Mouse (Mus musculus): ENCODE data around the gene Sos1. TPM values are rescaled to one million over a fixed set of nuclear protein-coding genes. Genes with fewer than 3 reads are reported as not detected.
"Not testable (repeated sequence)": the region's sequence is repeated elsewhere in the genome, so short reads cannot be mapped to it uniquely, and the experiment has no call there.

Sos1 gene
- polyA plus RNA-seq, 1 experiment from 2014 or later = 4.9 TPM

DNA sequence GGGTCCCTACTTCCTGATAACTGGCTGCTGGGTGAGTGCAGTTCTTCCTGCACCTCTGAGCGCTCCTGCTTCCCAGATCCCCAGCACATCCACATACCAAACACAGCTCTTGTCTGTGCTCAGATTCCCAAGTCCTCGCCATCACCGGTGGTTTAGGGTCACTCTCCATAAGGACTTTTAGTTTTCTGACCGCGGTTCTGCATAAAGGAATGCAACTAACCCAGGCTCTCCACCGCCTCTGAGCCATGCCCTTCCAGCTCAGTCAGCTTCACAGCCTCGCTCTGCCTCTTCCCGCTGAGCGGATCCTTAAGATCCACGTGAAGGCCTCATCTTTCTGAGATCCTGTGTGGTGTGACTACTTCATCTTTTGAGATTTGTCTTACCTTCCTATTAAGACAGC, 90.2 kb downstream of the Sos1 start:
- H3K4me3 ChIP-seq (replicated peaks) = no peak overlapping the region
- no peak for ATAC-seq
- 70% methylated on average over 10 of the region's 10 CpGs for WGBS

DNA sequence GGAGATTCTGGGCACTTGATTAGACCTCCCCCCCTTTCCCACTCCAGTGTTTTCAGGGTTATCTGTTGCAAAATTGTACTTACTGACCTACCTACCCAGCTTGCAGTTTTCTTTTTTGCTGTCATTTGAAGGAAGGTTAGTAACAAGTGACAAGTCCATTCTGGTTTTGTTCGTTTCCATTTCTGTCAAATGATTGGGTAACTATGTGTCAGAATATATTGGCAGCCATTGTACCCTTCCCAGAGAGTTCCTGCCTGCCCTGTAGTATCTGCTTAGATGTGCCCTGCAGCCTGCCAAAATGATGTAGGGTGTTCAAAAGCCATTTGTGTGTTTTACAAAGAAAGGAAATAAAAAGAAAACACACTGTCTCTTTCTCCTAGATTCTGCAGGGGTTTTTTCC, 94.6 kb downstream of the Sos1 start:
- H3K27me3 ChIP-seq (replicated peaks) = no peaks in the 10 kb centered on the region
- H3K27ac ChIP-seq = no peak overlapping the region
- no peak overlapping the region for H3K9ac ChIP-seq
- WGBS = 61% methylated on average over 1 of the region's 1 CpGs
- H3K36me3 ChIP-seq = no peaks in the 10 kb centered on the region
- no peak overlapping the region for H3K4me3 ChIP-seq (replicated peaks)
- no peaks in the 10 kb centered on the region for H3K9me3 ChIP-seq
- no peak overlapping the region for H3K4me2 ChIP-seq (replicated peaks)
- H3K4me1 ChIP-seq (replicated peaks) = no peaks in the 10 kb centered on the region
- ATAC-seq = no peak

More for the DNA sequence above, 90.2 kb downstream of the Sos1 start:
- H3K4me2 ChIP-seq (replicated peaks) = no peak overlapping the region
- H3K27ac ChIP-seq = no peak overlapping the region
- H3K4me1 ChIP-seq (replicated peaks) = no peaks in the 10 kb centered on the region
- H3K36me3 ChIP-seq = no peaks in the 10 kb centered on the region
- no peaks in the 10 kb centered on the region for H3K27me3 ChIP-seq (replicated peaks)
- no peaks in the 10 kb centered on the region for H3K9me3 ChIP-seq
- H3K9ac ChIP-seq = no peak overlapping the region

DNA sequence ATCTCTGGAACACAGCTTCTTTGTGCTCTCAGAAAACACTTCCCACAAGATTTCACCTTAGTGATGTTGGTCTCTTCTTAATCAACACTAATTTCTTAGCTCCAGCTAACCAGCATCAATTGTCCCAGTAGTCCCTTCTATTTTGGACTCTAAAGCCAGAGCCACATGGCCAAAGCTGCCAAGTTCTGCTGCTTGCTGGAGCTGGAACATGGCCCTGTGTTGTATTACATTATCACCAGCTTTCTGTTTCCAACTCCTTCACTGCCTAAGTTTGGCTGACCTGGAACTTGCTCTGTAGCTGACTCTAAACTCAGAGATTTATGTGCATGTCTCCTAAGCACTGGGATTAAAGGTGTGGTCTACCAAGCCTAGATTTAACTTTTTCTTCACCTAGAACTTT, 101.9 kb downstream of the Sos1 start:
- not testable (repeated sequence) for H3K36me3 ChIP-seq; H3K4me3 ChIP-seq (replicated peaks); H3K9me3 ChIP-seq; ATAC-seq; H3K27me3 ChIP-seq (replicated peaks); H3K4me1 ChIP-seq (replicated peaks); H3K4me2 ChIP-seq (replicated peaks); H3K27ac ChIP-seq; H3K9ac ChIP-seq

DNA sequence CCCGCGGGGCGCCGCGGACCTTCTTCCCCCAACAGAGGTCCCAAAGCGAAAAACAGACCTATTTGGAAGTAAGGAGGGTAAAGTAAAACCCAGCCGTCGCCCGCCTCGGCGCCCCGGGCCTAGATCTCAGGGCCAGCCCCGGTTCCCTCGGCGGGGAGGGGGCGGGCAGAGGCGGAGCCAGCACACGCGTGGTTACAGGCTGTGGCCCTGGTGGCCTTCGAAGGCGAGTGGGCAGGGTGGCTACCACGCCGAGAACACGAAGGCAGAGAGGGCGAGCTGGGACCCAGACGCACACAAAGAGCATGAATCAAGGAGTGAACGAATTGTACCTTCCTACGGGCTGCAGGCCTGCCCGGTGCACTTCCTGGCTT, 106.5 kb downstream of the Sos1 start:
- Histone ChIP-seq H3K4me3 (replicated peaks) (peak overlapping the region; percentile 49), H3K9ac (peak overlapping the region; percentile 72), H3K4me2 (replicated peaks) (peak overlapping the region; percentile 96), H3K4me1 (replicated peaks) (peaks cover 9% of the 10 kb centered on the region), H3K36me3 (no peaks in the 10 kb centered on the region), H3K27ac (0 out of 2 replicates have a peak overlapping the region, but pooled peaks have one; percentile 27), H3K9me3 (no peaks in the 10 kb centered on the region), H3K27me3 (replicated peaks) (no peaks in the 10 kb centered on the region; the same call in 1 of the 2 replicates)
- WGBS = 19% methylated on average over 28 of the region's 29 CpGs
- peak; percentile 82 for ATAC-seq

DNA sequence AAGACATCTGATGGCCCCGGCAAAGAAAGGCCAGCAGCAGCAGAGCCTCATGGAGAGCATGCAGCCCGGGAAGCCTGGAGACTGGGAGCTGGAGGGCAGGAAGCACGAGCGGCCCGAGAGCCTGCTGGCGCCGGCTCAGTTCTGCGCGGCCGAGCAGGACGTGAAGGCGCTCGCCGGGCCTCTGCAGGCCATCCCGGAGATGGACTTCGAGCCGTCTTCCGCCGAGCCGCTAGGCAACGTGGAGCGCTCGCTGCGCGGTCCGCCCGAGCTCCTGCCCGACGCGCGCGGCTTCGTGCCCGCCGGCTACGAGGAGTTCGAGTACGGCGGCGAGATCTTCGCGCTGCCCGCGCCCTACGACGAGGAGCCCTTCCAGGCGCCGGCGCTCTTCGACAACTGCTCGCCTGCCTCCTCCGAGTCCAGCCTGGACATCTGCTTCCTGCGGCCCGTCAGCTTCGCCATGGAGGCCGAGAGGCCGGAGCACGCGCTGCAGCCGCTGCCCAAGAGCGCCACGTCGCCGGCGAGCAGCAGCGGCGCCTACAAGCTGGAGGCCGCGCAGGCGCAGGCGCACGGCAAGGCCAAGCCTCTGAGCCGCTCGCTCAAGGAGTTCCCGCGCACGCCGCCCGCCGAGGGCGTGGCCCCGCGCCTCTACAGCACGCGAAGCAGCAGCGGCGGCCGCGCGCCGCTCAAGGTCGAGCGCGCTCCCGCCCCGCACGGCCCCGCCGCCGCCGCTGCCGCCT, 107.1 kb downstream of the Sos1 start, which contains the start of gene Gm10190:
Gm10190 (minus strand) TSS at position 553 of the 737 bp plus-strand sequence.
- no peaks in the 10 kb centered on the region; the same call in 1 of the 2 replicates for H3K27me3 ChIP-seq (replicated peaks)
- peak within 1 kb of the TSS; percentile 49 for H3K4me3 ChIP-seq (replicated peaks)
- WGBS = 3% methylated on average over 91 of the region's 102 CpGs
- H3K4me1 ChIP-seq (replicated peaks) = peaks cover 9% of the 10 kb centered on the region
- H3K4me2 ChIP-seq (replicated peaks) = peak within 1 kb of the TSS; percentile 96
- H3K27ac ChIP-seq = peak within 1 kb of the TSS; percentile 61
- peak; percentile 100 for ATAC-seq
- no peaks in the 10 kb centered on the region for H3K9me3 ChIP-seq
- H3K36me3 ChIP-seq = no peaks in the 10 kb centered on the region
- peak within 1 kb of the TSS; percentile 72 for H3K9ac ChIP-seq

DNA sequence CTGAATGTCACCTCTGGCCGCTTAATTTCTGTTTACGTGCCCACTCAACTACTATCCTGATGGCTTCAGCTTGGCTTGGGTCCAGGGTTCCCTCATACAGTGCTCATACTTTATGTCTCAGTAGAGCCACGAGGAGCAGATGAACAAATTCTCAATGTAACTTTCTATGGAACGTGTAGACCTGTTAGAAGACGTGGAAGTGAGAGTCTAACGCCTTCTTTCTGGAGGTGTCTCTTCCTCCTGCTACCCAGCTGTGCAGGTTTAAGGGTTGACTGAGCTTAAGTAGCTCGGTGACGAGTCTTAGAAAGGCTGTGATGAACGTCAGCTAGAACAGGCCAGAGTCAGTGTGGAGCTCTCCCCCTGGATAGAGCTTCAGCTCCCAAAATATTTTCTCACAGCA, 111.6 kb downstream of the Sos1 start:
- no peaks in the 10 kb centered on the region for H3K27me3 ChIP-seq (replicated peaks)
- H3K4me1 ChIP-seq (replicated peaks) = peaks cover 7% of the 10 kb centered on the region
- 81% methylated on average over 9 of the region's 9 CpGs for WGBS
- H3K4me2 ChIP-seq (replicated peaks) = no peak overlapping the region
- H3K36me3 ChIP-seq = no peaks in the 10 kb centered on the region
- ATAC-seq = no peak
- H3K4me3 ChIP-seq (replicated peaks) = no peak overlapping the region
- H3K9me3 ChIP-seq = no peaks in the 10 kb centered on the region
- no peak overlapping the region for H3K9ac ChIP-seq
- H3K27ac ChIP-seq = no peak overlapping the region

DNA sequence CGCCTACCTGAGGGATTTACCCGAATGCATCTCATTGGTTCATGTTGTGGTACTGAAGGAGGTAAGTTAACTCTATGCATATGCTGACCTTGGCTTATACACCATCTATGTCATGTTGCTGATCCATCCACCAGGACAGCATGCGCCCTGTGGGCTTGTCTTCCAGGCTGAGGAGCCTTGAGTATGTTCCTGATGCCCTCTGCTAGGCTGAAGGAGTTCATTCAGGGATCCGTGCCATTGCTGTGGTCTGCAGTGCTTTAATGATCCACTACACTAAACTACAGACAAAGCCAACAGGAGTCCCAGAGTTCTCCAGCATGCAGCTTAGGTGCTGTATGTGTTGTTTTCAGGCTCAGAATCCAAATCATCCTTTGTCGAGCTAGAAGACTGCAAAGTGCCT, 113.0 kb downstream of the Sos1 start:
- no peak overlapping the region for H3K27ac ChIP-seq
- no peak for ATAC-seq
- H3K27me3 ChIP-seq (replicated peaks) = no peaks in the 10 kb centered on the region
- no peaks in the 10 kb centered on the region for H3K36me3 ChIP-seq
- no peaks in the 10 kb centered on the region for H3K9me3 ChIP-seq
- H3K9ac ChIP-seq = no peak overlapping the region
- no peak overlapping the region for H3K4me2 ChIP-seq (replicated peaks)
- H3K4me1 ChIP-seq (replicated peaks) = no peaks in the 10 kb centered on the region
- H3K4me3 ChIP-seq (replicated peaks) = no peak overlapping the region
- WGBS = 83% methylated on average over 5 of the region's 5 CpGs

DNA sequence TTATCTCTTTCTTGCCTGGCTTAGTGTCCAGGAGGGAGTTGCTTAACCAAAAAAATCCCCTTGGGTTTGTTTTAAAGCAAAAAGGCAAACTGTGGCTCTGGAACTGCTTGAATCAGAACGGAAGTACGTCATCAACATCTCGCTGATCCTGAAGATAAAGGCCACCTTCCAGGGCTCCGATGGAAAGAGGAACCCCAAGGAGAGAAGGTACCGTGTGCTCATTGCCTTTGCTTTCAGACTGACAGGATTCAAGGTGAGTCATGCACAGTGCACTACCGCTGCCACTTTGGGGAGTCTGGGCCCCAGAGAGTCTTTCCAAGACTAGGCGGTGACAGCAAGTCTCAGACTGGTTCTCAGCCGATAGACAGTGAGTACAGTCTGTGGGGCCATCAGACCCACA, 120.0 kb downstream of the Sos1 start:
- H3K4me1 ChIP-seq (replicated peaks) = no peaks in the 10 kb centered on the region
- H3K36me3 ChIP-seq = no peaks in the 10 kb centered on the region
- no peak overlapping the region for H3K27ac ChIP-seq
- H3K4me2 ChIP-seq (replicated peaks) = no peak overlapping the region
- no peak overlapping the region for H3K9ac ChIP-seq
- ATAC-seq = no peak
- no peak overlapping the region for H3K4me3 ChIP-seq (replicated peaks)
- 86% methylated on average over 8 of the region's 8 CpGs for WGBS
- no peaks in the 10 kb centered on the region for H3K27me3 ChIP-seq (replicated peaks)
- H3K9me3 ChIP-seq = no peaks in the 10 kb centered on the region

DNA sequence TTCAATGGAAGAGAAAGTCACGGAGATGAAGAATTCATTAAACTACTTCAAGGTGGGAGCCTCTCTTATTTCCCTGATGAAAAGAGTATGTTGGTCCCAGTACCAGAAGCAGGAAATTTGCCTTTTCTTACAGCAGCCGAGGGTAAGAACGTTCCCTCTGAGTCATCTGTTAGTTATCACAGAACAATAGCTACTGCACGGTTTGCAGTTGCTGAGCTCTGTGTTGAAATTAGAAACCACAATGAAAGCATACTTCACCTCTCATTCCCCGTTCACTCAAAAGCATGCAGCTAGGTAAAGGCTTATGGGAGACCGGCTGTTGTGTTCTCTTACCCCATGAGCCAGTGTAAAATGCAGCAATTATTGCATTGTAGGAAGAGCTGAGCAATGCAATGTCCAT, 133.0 kb downstream of the Sos1 start:
- ATAC-seq = no peak
- Histone ChIP-seq H3K36me3 (no peaks in the 10 kb centered on the region), H3K27ac (no peak overlapping the region), H3K4me3 (replicated peaks) (no peak overlapping the region), H3K9me3 (no peaks in the 10 kb centered on the region), H3K4me1 (replicated peaks) (no peaks in the 10 kb centered on the region), H3K9ac (no peak overlapping the region), H3K27me3 (replicated peaks) (no peaks in the 10 kb centered on the region), H3K4me2 (replicated peaks) (no peak overlapping the region)
- 56% methylated on average over 6 of the region's 6 CpGs for WGBS

DNA sequence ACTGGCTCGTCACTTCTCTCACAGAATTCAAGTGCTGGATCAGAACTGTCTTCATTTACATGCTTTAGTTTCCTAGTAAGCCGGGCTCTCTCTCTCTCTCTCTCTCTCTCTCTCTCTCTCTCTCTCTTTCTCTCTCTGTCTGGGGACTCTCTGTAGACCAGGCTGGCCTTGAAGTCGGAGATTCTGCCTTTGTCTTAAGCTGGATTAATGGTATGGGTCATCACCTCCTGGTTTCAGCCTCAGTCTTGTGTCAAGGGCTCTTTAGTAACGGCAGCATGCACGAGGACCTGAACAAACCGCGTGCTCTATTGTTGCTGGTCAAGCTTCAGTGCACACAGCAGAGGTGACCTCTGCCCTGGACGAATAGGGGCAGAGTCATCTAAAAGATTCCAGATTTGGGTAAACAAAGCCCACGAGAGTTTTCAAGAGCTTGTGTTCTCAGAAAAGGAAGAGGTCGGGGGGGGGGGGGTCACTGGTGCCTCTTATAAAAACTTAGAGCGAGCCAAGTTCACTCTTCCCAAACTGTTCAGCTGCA, 133.6 kb downstream of the Sos1 start:
- 68% methylated on average over 11 of the region's 11 CpGs for WGBS
- no peak for ATAC-seq

DNA sequence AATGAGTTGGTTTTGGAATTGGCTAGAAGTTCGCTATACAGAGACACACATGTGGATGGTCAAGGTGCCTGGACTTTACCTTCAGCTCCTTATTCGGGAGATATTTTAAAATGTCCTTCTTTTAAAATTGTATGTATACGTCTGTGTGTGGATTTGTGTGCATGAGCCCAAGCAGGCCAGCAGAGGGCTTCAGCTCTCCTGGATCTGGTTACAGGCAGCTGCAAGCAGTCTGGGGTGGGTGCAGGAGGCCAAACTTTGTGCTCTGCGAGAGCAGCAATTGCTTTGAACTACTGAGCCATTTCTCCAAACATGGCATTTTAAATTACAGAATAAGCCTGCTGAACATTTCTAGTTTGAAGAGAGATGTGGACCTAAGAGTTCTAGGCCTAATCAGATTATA, 135.0 kb downstream of the Sos1 start:
- Histone ChIP-seq H3K27me3 (replicated peaks) (no peaks in the 10 kb centered on the region), H3K4me1 (replicated peaks) (no peaks in the 10 kb centered on the region), H3K27ac (no peak overlapping the region), H3K9me3 (no peaks in the 10 kb centered on the region), H3K9ac (no peak overlapping the region), H3K4me2 (replicated peaks) (no peak overlapping the region), H3K36me3 (no peaks in the 10 kb centered on the region), H3K4me3 (replicated peaks) (no peak overlapping the region)
- ATAC-seq = no peak
- WGBS = 78% methylated on average over 4 of the region's 4 CpGs

More for the DNA sequence above, 133.6 kb downstream of the Sos1 start:
- H3K4me1 ChIP-seq (replicated peaks) = no peaks in the 10 kb centered on the region
- H3K36me3 ChIP-seq = no peaks in the 10 kb centered on the region
- no peak overlapping the region for H3K4me2 ChIP-seq (replicated peaks)
- H3K9ac ChIP-seq = no peak overlapping the region
- no peak overlapping the region for H3K4me3 ChIP-seq (replicated peaks)
- no peaks in the 10 kb centered on the region for H3K27me3 ChIP-seq (replicated peaks)
- no peaks in the 10 kb centered on the region for H3K9me3 ChIP-seq
- no peak overlapping the region for H3K27ac ChIP-seq
